Mouse (Mus musculus) liver, adult 2 months (tissue): Measurements from ENCODE around the gene Vars2. TPM values are rescaled to one million over a fixed set of nuclear protein-coding genes. Genes with fewer than 3 reads are reported as not detected.

Experiments used
- DNase-seq: peaks from one replicate; pipeline ENCODE4 v3.0.0-alpha.2; 2011; ENCODE audit warnings: low read depth, low spot score; ENCODE audit errors: extremely low read depth
- H3K27ac ChIP-seq: fragments of 200-500 bp; replicated peaks from 2 replicates; pipeline ENCODE4 v1.5.1; 2012; ENCODE audit warnings: low read depth, mild to moderate bottlenecking, control low read depth, inconsistent platforms, low read length; ENCODE audit not compliant: insufficient read depth
- H3K27me3 ChIP-seq: fragments of 200-500 bp; 2 replicates; pipeline ENCODE4 v1.6.1; 2012; ENCODE audit warnings: mild to moderate bottlenecking, moderate library complexity, low read length, inconsistent platforms; ENCODE audit not compliant: control insufficient read depth, insufficient read depth
- H3K36me3 ChIP-seq: fragments of 200-500 bp; 2 replicates; pipeline ENCODE4 v1.6.1; 2012; ENCODE audit warnings: low read length, inconsistent platforms; ENCODE audit not compliant: control insufficient read depth, insufficient read depth
- H3K4me1 ChIP-seq: fragments of 200-500 bp; 2 replicates; pipeline ENCODE4 v1.6.1; 2011; ENCODE audit warnings: low read length; ENCODE audit not compliant: control insufficient read depth, insufficient read depth
- H3K4me3 ChIP-seq: fragments of 200-500 bp; 2 replicates; pipeline ENCODE4 v1.5.1; 2011; ENCODE audit warnings: low read depth, mild to moderate bottlenecking, control low read depth, low read length, moderate library complexity; ENCODE audit not compliant: insufficient read depth
- H3K79me2 ChIP-seq: fragments of 200-500 bp; 2 replicates; pipeline ENCODE4 v1.6.1; 2012; ENCODE audit warnings: inconsistent platforms, mild to moderate bottlenecking, low read length, moderate library complexity; ENCODE audit not compliant: control insufficient read depth, insufficient read depth
- H3K9ac ChIP-seq: fragments of 200-500 bp; 2 replicates; pipeline ENCODE4 v1.6.1; 2012; ENCODE audit warnings: low read depth, mild to moderate bottlenecking, control low read depth, inconsistent platforms, low read length
- CTCF ChIP-seq: fragments of 200-500 bp; IDR thresholded peaks from 2 replicates; pipeline ENCODE4 v1.5.1; 2011; ENCODE audit warnings: low read depth, low read length, control low read depth
- POLR2A ChIP-seq: fragments of 200-500 bp; IDR thresholded peaks from 2 replicates; pipeline ENCODE4 v1.6.1; 2011; ENCODE audit warnings: low read length, control low read depth; ENCODE audit not compliant: insufficient read depth; ENCODE audit errors: extremely low read depth
- WGBS: fragments of 180-500 bp; shearing (Covaris S2); methylation state at CpG from one replicate; pipeline ENCODE4 v1.1.7; 2018; 5-methylcytosine and 5-hydroxymethylcytosine counted together
- polyA plus RNA-seq: library from polyadenylated mRNA; depleted of rRNA; stranded (reverse); fragments of >200 nt; gene quantifications from 2 replicates; pipeline ENCODE4 v1.2.3, GENCODE M21; 2012
- total RNA-seq: library from RNA; depleted of rRNA; stranded (reverse); fragments of >200 nt; gene quantifications from 2 replicates; pipeline ENCODE4 v1.2.3, GENCODE M21; 2014

Vars2 gene
- total and polyA plus RNA-seq, 2 experiments: 6.6 to 29.6 TPM

DNA sequence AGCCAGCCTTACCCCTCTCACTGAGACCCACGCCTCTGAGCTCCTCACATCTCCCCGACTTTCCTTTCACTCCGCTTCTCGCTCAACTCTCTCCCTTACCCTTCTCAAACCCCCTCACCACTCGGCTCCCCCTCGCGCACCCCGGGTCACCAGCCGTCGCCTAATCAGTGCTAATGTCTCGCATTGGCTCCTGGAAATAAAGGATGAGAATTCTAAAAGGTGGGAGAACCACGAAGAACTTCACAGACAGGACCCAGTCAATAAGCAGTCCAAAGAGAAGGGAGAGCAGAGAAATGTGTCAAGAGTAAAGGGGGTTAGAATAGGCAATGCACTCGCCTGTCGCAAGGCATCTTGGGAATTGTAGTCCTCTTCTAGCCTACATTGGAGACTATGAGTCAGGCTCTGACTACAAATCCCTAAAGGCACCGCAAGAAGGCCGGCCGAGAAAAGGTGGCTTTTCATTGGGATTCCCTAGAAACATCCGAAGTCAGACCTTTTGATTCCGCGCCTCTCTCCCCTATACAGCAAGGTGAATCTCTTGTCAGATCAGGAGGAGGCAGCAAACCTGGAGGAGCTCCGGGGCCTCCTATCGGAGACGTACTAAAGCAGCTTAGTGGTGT lies 6.1 kb upstream of the Vars2 start, which contains the start of gene Gtf2h4:
TSS of gene Gtf2h4 (minus strand) at position 324 of the 620 bp plus-strand sequence.
- Histone ChIP-seq H3K36me3 (no peaks in the 10 kb centered on the region), H3K27ac (peak within 1 kb of the TSS; percentile 70)
- WGBS: 1% methylated on average over 23 of the region's 23 CpGs

DNA sequence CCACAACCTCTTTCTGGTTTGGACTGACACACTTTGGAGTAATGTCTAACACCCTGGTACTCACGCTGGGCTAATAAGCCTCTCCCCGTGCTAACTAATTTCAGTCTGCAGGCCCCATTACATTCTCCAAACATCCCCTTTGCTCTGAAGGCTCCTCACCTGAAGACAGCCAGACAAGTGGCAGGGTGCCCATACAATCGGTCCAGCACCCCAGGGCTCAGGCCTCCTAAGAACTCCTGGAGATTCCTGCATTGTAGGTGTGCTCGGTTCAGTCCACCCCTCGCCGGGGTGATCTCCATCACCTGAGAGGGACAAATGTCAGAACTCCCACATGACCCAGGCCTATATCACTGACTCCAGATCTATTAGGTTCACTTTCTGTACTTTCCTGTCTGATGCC lies 5.1 kb upstream of the Vars2 start:
- H3K4me3 ChIP-seq: no peak overlapping the region
- no peak overlapping the region for H3K27ac ChIP-seq
- no peak for DNase-seq
- H3K36me3 ChIP-seq: no peaks in the 10 kb centered on the region
- H3K27me3 ChIP-seq: no peaks in the 10 kb centered on the region
- TF ChIP-seq CTCF (no peak), POLR2A (no peak)
- no peaks in the 10 kb centered on the region for H3K79me2 ChIP-seq
- peaks cover 7% of the 10 kb centered on the region; the same call in 1 of the 2 replicates for H3K4me1 ChIP-seq
- 90% methylated on average over 6 of the region's 6 CpGs for WGBS
- no peak overlapping the region for H3K9ac ChIP-seq

More for the DNA sequence above, 6.1 kb upstream of the Vars2 start, which contains the start of gene Gtf2h4:
- peak; percentile 94 for DNase-seq
- Histone ChIP-seq H3K79me2 (no peaks in the 10 kb centered on the region), H3K27me3 (no peaks in the 10 kb centered on the region), H3K4me3 (peak within 1 kb of the TSS; percentile 98), H3K9ac (peak within 1 kb of the TSS; percentile 95), H3K4me1 (peaks cover 7% of the 10 kb centered on the region; the same call in 1 of the 2 replicates)
- TF ChIP-seq POLR2A: no peak
- TF ChIP-seq CTCF: no peak

DNA sequence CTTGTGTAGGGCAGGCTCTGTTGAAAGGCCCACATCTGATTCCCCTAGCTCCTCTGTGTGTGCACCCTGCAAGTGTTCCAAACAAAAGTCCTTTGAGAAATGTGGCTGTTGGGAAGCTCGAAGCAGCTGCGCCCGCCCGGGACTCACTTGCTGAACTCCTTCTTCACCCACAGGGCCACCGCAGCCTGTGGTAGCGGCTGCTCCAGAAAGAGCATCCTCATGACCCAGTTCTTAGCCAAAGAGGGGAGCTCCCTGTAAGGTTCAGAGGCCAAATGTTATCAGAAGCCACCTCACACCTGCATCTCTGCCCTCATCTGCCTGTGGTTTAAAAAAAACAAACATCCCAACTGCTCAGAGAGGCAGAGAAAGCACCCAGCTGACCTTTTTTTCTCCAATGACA lies 4.5 kb upstream of the Vars2 start:
- no peak overlapping the region for H3K27ac ChIP-seq
- WGBS: 93% methylated on average over 6 of the region's 6 CpGs
- no peaks in the 10 kb centered on the region for H3K79me2 ChIP-seq

DNA sequence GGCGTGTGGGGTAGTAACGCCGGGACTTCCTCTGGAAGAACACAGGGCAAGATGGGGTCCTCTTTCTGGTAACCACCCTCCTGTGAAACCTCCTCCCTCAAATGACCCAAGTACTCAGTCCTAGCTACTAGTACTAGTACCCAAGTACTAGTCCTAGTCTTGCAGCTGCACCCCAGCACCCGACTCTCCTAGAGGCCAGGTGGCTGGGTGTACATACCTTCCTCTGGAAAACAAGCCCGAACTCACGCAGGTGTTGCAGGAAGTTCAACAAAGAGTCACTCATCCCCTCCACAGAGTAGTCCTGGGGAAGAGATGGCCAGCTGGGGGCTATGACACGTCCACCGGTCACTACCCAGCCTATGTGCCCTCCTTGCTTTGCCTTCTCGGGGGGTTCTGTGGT lies 2.3 kb upstream of the Vars2 start:
- no peak for TF ChIP-seq POLR2A
- TF ChIP-seq CTCF: no peak
- H3K4me3 ChIP-seq: no peak overlapping the region
- H3K4me1 ChIP-seq: peaks cover 9% of the 10 kb centered on the region; the same call in 1 of the 2 replicates
- H3K9ac ChIP-seq: no peak overlapping the region
- no peak for DNase-seq
- no peaks in the 10 kb centered on the region for H3K79me2 ChIP-seq
- no peak overlapping the region for H3K27ac ChIP-seq
- H3K36me3 ChIP-seq: no peaks in the 10 kb centered on the region
- 97% methylated on average over 9 of the region's 9 CpGs for WGBS
- H3K27me3 ChIP-seq: no peaks in the 10 kb centered on the region

More for the DNA sequence above, 4.5 kb upstream of the Vars2 start:
- DNase-seq: no peak
- peaks cover 7% of the 10 kb centered on the region; the same call in 1 of the 2 replicates for H3K4me1 ChIP-seq
- H3K9ac ChIP-seq: no peak overlapping the region
- H3K36me3 ChIP-seq: no peaks in the 10 kb centered on the region
- TF ChIP-seq CTCF (no peak), POLR2A (no peak)
- H3K4me3 ChIP-seq: no peak overlapping the region
- no peaks in the 10 kb centered on the region for H3K27me3 ChIP-seq

DNA sequence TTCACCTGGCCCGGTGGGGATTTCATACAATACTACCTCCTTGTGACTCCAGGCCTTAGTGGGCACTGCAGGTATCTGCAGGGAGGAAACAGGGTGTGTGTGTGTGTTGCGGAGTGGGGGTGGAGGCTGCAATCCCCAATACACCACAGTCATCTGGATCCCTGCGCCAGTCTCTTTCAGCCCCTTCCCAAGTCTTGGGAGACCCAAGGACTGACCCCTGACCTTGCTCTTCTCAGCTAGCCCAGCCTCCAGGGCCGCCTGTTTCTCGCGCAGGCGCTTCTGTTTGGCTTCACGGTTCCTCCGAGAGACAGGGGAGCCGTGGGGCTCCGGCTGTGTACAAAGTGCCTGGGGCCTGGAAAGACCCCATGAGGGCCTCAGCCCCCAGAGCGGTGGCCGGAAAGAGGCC lies 538 bp downstream of the Vars2 start:
- Histone ChIP-seq H3K4me1 (0 out of 2 replicates have a peak, but pooled peaks cover 2% of the 10 kb centered on the region), H3K36me3 (no peaks in the 10 kb centered on the region; the same call in 1 of the 2 replicates), H3K27me3 (no peaks in the 10 kb centered on the region), H3K79me2 (no peaks in the 10 kb centered on the region), H3K4me3 (peak overlapping the region; percentile 66), H3K9ac (peak overlapping the region; percentile 79), H3K27ac (peak overlapping the region; percentile 16; the same call in 1 of the 2 replicates)
- WGBS: 7% methylated on average over 13 of the region's 13 CpGs
- TF ChIP-seq CTCF (no peak), POLR2A (no peak)
- DNase-seq: peak; percentile 2

DNA sequence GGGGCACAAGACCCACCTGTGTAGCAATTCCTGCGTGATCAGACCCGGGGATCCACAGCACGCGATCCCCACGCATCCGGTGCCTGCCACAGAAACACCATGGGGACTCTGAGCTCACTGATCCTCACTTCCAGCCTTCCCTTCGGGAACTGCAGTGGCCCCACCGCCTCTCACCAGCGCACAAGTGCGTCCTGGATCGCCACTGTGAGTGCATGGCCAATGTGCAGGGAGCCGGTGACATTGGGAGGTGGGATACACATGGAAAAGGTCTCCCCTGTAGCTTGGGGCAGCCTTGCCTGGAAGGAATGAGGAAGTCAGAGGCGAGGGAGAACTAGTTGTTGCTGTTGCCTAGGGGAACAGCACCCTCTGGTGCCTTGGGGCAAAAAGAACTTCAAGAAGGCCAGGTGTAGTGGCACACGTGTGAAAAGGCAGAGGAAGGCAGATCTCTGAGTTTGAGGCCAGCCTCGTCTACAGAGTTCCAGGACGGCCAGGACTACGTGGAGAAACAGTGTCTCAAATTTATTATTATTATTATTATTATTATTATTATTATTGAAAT lies 1.4 kb downstream of the Vars2 start:
- Histone ChIP-seq H3K4me3 (no peak overlapping the region), H3K27me3 (no peaks in the 10 kb centered on the region), H3K4me1 (0 out of 2 replicates have a peak, but pooled peaks cover 2% of the 10 kb centered on the region), H3K9ac (no peak overlapping the region), H3K27ac (no peak overlapping the region), H3K79me2 (no peaks in the 10 kb centered on the region), H3K36me3 (no peaks in the 10 kb centered on the region; the same call in 1 of the 2 replicates)
- 88% methylated on average over 17 of the region's 17 CpGs for WGBS
- TF ChIP-seq CTCF: peak; percentile 35; the same call in 1 of the 2 replicates
- no peak for TF ChIP-seq POLR2A
- DNase-seq: peak; percentile 15
